Mouse (Mus musculus) neutrophil, adult 83 days (primary cell): ENCODE results near the gene Srrm2. TPM values are rescaled to one million over a fixed set of nuclear protein-coding genes. Genes with fewer than 3 reads are reported as not detected.

Experiments used
- total RNA-seq, 2 experiments: library from RNA; stranded (reverse); gene quantifications; one replicate each; pipeline ENCODE4 v1.2.4; 2023

The Srrm2 gene
- 100 to 1,000 TPM; 456 to 525 TPM for total RNA-seq

GRCm38 (mm10) chr17:23790269-23791078 lies at the start of gene Srrm2:
Gene Srrm2 (plus strand): TSS chr17:23790532.

GRCm38 (mm10) chr17:23740598-23741021 lies 49.7 kb upstream of the Srrm2 start, which contains the start of gene Paqr4:
Gene Paqr4 (minus strand): TSS chr17:23740867.

GRCm38 (mm10) chr17:23745301-23746251 lies 44.8 kb upstream of the Srrm2 start, which contains the start of gene Kremen2:
Gene Kremen2 (minus strand): TSS chr17:23745833.

GRCm38 (mm10) chr17:23771284-23772218 lies 18.8 kb upstream of the Srrm2 start, which contains the start of gene Flywch1:
Gene Flywch1 (minus strand): TSS chr17:23771602.

GRCm38 (mm10) chr17:23785561-23786471 lies 4.5 kb upstream of the Srrm2 start, which contains the start of gene Flywch2:
Gene Flywch2 (minus strand): TSS chr17:23786081.

GRCm38 (mm10) chr17:23829064-23829619 lies 38.8 kb downstream of the Srrm2 start, which contains the start of gene Elob:
Gene Elob (minus strand): TSS chr17:23829136.

GRCm38 (mm10) chr17:23836006-23836575 lies 45.8 kb downstream of the Srrm2 start, which contains the start of gene Prss33:
Gene Prss33 (minus strand): TSS chr17:23836056.

GRCm38 (mm10) chr17:23843812-23844273 lies 53.5 kb downstream of the Srrm2 start, which contains the start of the genes Prss32 and Prss41:
Gene Prss32 (plus strand): TSS chr17:23843855.
Gene Prss41 (minus strand): TSS chr17:23844172.

GRCm38 (mm10) chr17:23867756-23868155 lies 77.4 kb downstream of the Srrm2 start, which contains the start of gene Prss21:
Gene Prss21 (plus strand): TSS chr17:23868056.

Other genes with a start within 250 kb of the Srrm2 start
- gene Zfp213, start 226.3 kb upstream of the Srrm2 start, total RNA-seq = 1 to 10 TPM; 2.6 TPM
- under 1 TPM in 1 of 2 experiments, not detected in 1; 0.24 TPM for gene Zfp13, start 191.0 kb upstream of the Srrm2 start, total RNA-seq
- not detected for gene Zscan10, start 189.7 kb upstream of the Srrm2 start, total RNA-seq
- 100 to 1,000 TPM; 157 to 170 TPM for gene Mmp25, start 145.3 kb upstream of the Srrm2 start, total RNA-seq
- 1 to 10 TPM; 1.6 to 2.4 TPM for gene Bicdl2, start 130.0 kb upstream of the Srrm2 start, total RNA-seq
- 10 to 100 TPM; 50.6 to 50.7 TPM for gene Hcfc1r1, start 116.9 kb upstream of the Srrm2 start, total RNA-seq
- 10 to 100 TPM; 19.0 to 19.2 TPM for gene Thoc6, start 116.7 kb upstream of the Srrm2 start, total RNA-seq
- gene Tnfrsf12a, start 113.1 kb upstream of the Srrm2 start, total RNA-seq = 1 to 10 TPM; 4.8 to 5.1 TPM
- gene Cldn6, start 111.3 kb upstream of the Srrm2 start, total RNA-seq = not detected
- gene Cldn9, start 106.5 kb upstream of the Srrm2 start, total RNA-seq = not detected
- gene 1520401A03Rik, start 67.7 kb upstream of the Srrm2 start, total RNA-seq = not detected
- 10 to 100 TPM; 40.9 to 41.4 TPM for gene Pkmyt1, start 64.2 kb upstream of the Srrm2 start, total RNA-seq
- 1 to 10 TPM; 3.2 to 5.1 TPM for gene Paqr4, start 49.7 kb upstream of the Srrm2 start, total RNA-seq
- not detected for gene Kremen2, start 44.7 kb upstream of the Srrm2 start, total RNA-seq
- 1 to 10 TPM; 8.7 to 9.6 TPM for gene Flywch1, start 18.9 kb upstream of the Srrm2 start, total RNA-seq
- gene Flywch2, start 4.5 kb upstream of the Srrm2 start, total RNA-seq = under 1 TPM in 1 of 2 experiments, not detected in 1; 0.53 TPM
- 100 to 1,000 TPM; 176 to 182 TPM for gene Elob, start 38.6 kb downstream of the Srrm2 start, total RNA-seq
- not detected for gene Prss33, start 45.5 kb downstream of the Srrm2 start, total RNA-seq
- gene Prss32, start 53.3 kb downstream of the Srrm2 start, total RNA-seq = not detected
- gene Prss41, start 53.6 kb downstream of the Srrm2 start, total RNA-seq = not detected
- not detected for gene Prss21, start 77.5 kb downstream of the Srrm2 start, total RNA-seq
- not detected for gene Dcpp1, start 90.3 kb downstream of the Srrm2 start, total RNA-seq
- not detected for gene Dcpp2, start 90.3 kb downstream of the Srrm2 start, total RNA-seq
- not detected for gene Dcpp3, start 126.9 kb downstream of the Srrm2 start, total RNA-seq
- not detected for gene Sbp, start 151.1 kb downstream of the Srrm2 start, total RNA-seq
- gene Sbpl, start 164.7 kb downstream of the Srrm2 start, total RNA-seq = not detected
- not detected for gene Prss30, start 190.0 kb downstream of the Srrm2 start, total RNA-seq
- not detected for gene Prss22, start 207.6 kb downstream of the Srrm2 start, total RNA-seq
- not detected for gene Prss27, start 247.6 kb downstream of the Srrm2 start, total RNA-seq